8 mouse cellular contexts compared by ENCODE assay signal in genomic region chr4:47354304-47354703, GRCm38 (mm10). TPM values are rescaled to one million over a fixed set of nuclear protein-coding genes. Genes with fewer than 3 reads are reported as not detected.
DNase-seq lines count a peak whose midpoint lies in the region; ATAC-seq and TF ChIP-seq lines count a peak whose summit lies in the region.

No protein-coding gene starts in this region.

- H3K9ac ChIP-seq in liver, adult 2 months (ENCODE audit: low read depth, low read length) = no peak overlapping the region
- no peak overlapping the region; the same call in 1 of the 2 replicates for H3K9ac ChIP-seq in limb, embryonic 11.5 days (ENCODE audit: low read length)
- H3K9ac ChIP-seq in neural tube, embryonic 13.5 days = peak overlapping the region; percentile 94

- WGBS in liver, adult 2 months = 45% methylated on average over 3 of the region's 3 CpGs
- WGBS in forebrain, embryonic 10.5 days = 44% methylated on average over 3 of the region's 3 CpGs
- 42% methylated on average over 3 of the region's 3 CpGs for WGBS in limb, embryonic 11.5 days
- 43% methylated on average over 3 of the region's 3 CpGs for WGBS in neural tube, embryonic 13.5 days

- no peaks in the 10 kb centered on the region for H3K27me3 ChIP-seq in liver, adult 2 months (ENCODE audit: control insufficient read depth, insufficient read depth, low read length)
- H3K27me3 ChIP-seq in forebrain, embryonic 10.5 days (ENCODE audit: poor library complexity, severe bottlenecking) = peaks cover 18% of the 10 kb centered on the region
- H3K27me3 ChIP-seq in limb, embryonic 11.5 days (ENCODE audit: control insufficient read depth, insufficient read depth, low read length) = no peaks in the 10 kb centered on the region
- no peaks in the 10 kb centered on the region; the same call in 1 of the 2 replicates for H3K27me3 ChIP-seq in neural tube, embryonic 13.5 days

- no peaks in the 10 kb centered on the region for H3K9me3 ChIP-seq in forebrain, embryonic 10.5 days
- H3K9me3 ChIP-seq in limb, embryonic 11.5 days (ENCODE audit: control insufficient read depth, low read length) = no peaks in the 10 kb centered on the region
- no peaks in the 10 kb centered on the region for H3K9me3 ChIP-seq in neural tube, embryonic 13.5 days

- H3K36me3 ChIP-seq in liver, adult 2 months (ENCODE audit: control insufficient read depth, insufficient read depth, low read length) = no peaks in the 10 kb centered on the region
- H3K36me3 ChIP-seq in forebrain, embryonic 10.5 days (replicated peaks) = no peaks in the 10 kb centered on the region
- H3K36me3 ChIP-seq in limb, embryonic 11.5 days (ENCODE audit: control insufficient read depth, insufficient read depth, low read length) = no peaks in the 10 kb centered on the region
- H3K36me3 ChIP-seq in neural tube, embryonic 13.5 days = no peaks in the 10 kb centered on the region

- peak overlapping the region; percentile 60 for H3K4me2 ChIP-seq in limb, embryonic 11.5 days (ENCODE audit: low read depth, severe bottlenecking)
- peak overlapping the region; percentile 94 for H3K4me2 ChIP-seq in neural tube, embryonic 13.5 days

- DNase-seq in liver, adult 2 months (ENCODE audit: extremely low read depth, low read depth, low spot score) = no peak
- no peak for DNase-seq in liver
- DNase-seq in forebrain, embryonic 10.5 days (ENCODE audit: extremely low spot score, low spot score) = no peak
- DNase-seq in limb, embryonic 11.5 days (ENCODE audit: low spot score) = no peak
- DNase-seq in thymus, adult 18-20 months = no peak
- DNase-seq in right cerebral cortex, postnatal 14 days = no peak
- DNase-seq in ovary, postnatal 36 days (ENCODE audit: low spot score) = no peak

- peaks cover 10% of the 10 kb centered on the region; the same call in 1 of the 2 replicates for H3K79me2 ChIP-seq in liver, adult 2 months (ENCODE audit: control insufficient read depth, insufficient read depth, low read length)

- peak overlapping the region; percentile 91; the same call in 1 of the 2 replicates for H3K4me3 ChIP-seq in liver, adult 2 months (ENCODE audit: insufficient read depth, low read depth, low read length)
- peak overlapping the region; percentile 97 for H3K4me3 ChIP-seq in forebrain, embryonic 10.5 days
- H3K4me3 ChIP-seq in limb, embryonic 11.5 days (ENCODE audit: low read depth, low read length) = peak overlapping the region; percentile 96
- H3K4me3 ChIP-seq in neural tube, embryonic 13.5 days = peak overlapping the region; percentile 98

- TF ChIP-seq CTCF in liver, adult 2 months (IDR thresholded peaks at IDR 0.05; ENCODE audit: low read depth, low read length) = no peak

- no peak for TF ChIP-seq POLR2A in liver, adult 2 months (IDR thresholded peaks at IDR 0.05; ENCODE audit: extremely low read depth, insufficient read depth, low read length)

- no peak overlapping the region for H3K27ac ChIP-seq in liver, adult 2 months (replicated peaks; ENCODE audit: insufficient read depth, low read depth, low read length)
- H3K27ac ChIP-seq in forebrain, embryonic 10.5 days = no peak overlapping the region
- H3K27ac ChIP-seq in limb, embryonic 11.5 days (replicated peaks; ENCODE audit: low read depth, low read length) = no peak overlapping the region
- no peak overlapping the region for H3K27ac ChIP-seq in neural tube, embryonic 13.5 days (replicated peaks)

- peaks cover 17% of the 10 kb centered on the region; the same call in 1 of the 2 replicates for H3K4me1 ChIP-seq in liver, adult 2 months (ENCODE audit: control insufficient read depth, insufficient read depth, low read length)
- H3K4me1 ChIP-seq in forebrain, embryonic 10.5 days = peaks cover 52% of the 10 kb centered on the region
- peaks cover 9% of the 10 kb centered on the region; the same call in 1 of the 2 replicates for H3K4me1 ChIP-seq in limb, embryonic 11.5 days (ENCODE audit: control insufficient read depth, insufficient read depth, low read length)
- peaks cover 46% of the 10 kb centered on the region for H3K4me1 ChIP-seq in neural tube, embryonic 13.5 days (replicated peaks)

- no peak for ATAC-seq in limb, embryonic 11.5 days (ENCODE audit: insufficient number of reproducible peaks, low FRiP score, low TSS enrichment, low read depth)
- ATAC-seq in neural tube, embryonic 13.5 days (ENCODE audit: low read depth) = no peak

RNA-seq across cellular contexts. Expression of gene Tgfbr1, which starts 1.3 kb away (rescaled TPM):
- 15.4 and 15.9 TPM in 2 replicates for total RNA-seq in liver, adult 2 months (2014; rRNA removed)
- 3.2 and 3.9 TPM in 2 replicates for polyA plus RNA-seq in liver, adult 2 months (2012; rRNA removed)
- polyA plus RNA-seq in forebrain, embryonic 10.5 days (2016; fragmentation: Nextera tagmentation; extraction: Ambion mirVana) = 87.0 and 94.6 TPM in 2 replicates
- polyA plus RNA-seq in limb, embryonic 11.5 days (2014; fragmentation: Nextera tagmentation; extraction: Ambion mirVana) = 85.5 and 95.3 TPM in 2 replicates
- 42.6 and 44.3 TPM in 2 replicates for polyA plus RNA-seq in neural tube, embryonic 13.5 days (2015; fragmentation: Nextera tagmentation; extraction: Ambion mirVana)
